Mouse (Mus musculus): ENCODE results near the gene Rhox4d.
"Not testable (repeated sequence)": the region's sequence is repeated elsewhere in the genome, so short reads cannot be mapped to it uniquely, and the experiment has no call there.

Rhox4d gene

GRCm38 (mm10) chrX:37514059-37514458 lies at the start of gene Rhox4d:
Gene Rhox4d, plus strand, starts transcription at chrX:37514359.
- not testable (repeated sequence) for DNase-seq (ENCODE audit: inconsistent ontology term)

GRCm38 (mm10) chrX:37480037-37480436 lies 34.1 kb upstream of the Rhox4d start, which contains the start of gene Rhox4c:
Gene Rhox4c, plus strand, starts transcription at chrX:37480337.
- not testable (repeated sequence) for DNase-seq (ENCODE audit: inconsistent ontology term)

- DNase-seq (ENCODE audit: inconsistent ontology term): not testable (repeated sequence)
Measured at GRCm38 (mm10) chrX:37530152-37530551, 16.0 kb downstream of the Rhox4d start, which contains the start of gene Rhox2e. Gene Rhox2e, plus strand, starts transcription at chrX:37530452.

- DNase-seq (ENCODE audit: inconsistent ontology term): not testable (repeated sequence)
Measured at GRCm38 (mm10) chrX:37541719-37542118, 27.6 kb downstream of the Rhox4d start, which contains the start of gene Rhox3e. Gene Rhox3e, plus strand, starts transcription at chrX:37542019.

- not testable (repeated sequence) for DNase-seq (ENCODE audit: inconsistent ontology term)
Measured at GRCm38 (mm10) chrX:37557112-37557511, 43.0 kb downstream of the Rhox4d start, which contains the start of gene Rhox4e. Gene Rhox4e, plus strand, starts transcription at chrX:37557412.

All from Muller cell, postnatal 12 days (primary cell).